Comparison of ENCODE assay signal across 8 mouse cellular contexts in genomic region chr9:103111621-103112470, GRCm38 (mm10). TPM values are rescaled to one million over a fixed set of nuclear protein-coding genes. Genes with fewer than 3 reads are reported as not detected.
DNase-seq lines count a peak whose midpoint lies in the region; ATAC-seq lines count a peak whose summit lies in the region.

Gene Rab6b, plus strand, starts transcription at chr9:103111787.

- H3K4me3 ChIP-seq in heart, embryonic 10.5 days: peak within 1 kb of the TSS; percentile 79
- H3K4me3 ChIP-seq in liver, embryonic 15.5 days (replicated peaks): peak within 1 kb of the TSS; percentile 53
- peak within 1 kb of the TSS; percentile 68 for H3K4me3 ChIP-seq in neural tube, embryonic 14.5 days (ENCODE audit: low read depth, low read length)

- peaks cover 66% of the 10 kb centered on the region for H3K27me3 ChIP-seq in heart, embryonic 10.5 days (ENCODE audit: insufficient read depth, poor library complexity, severe bottlenecking)
- peaks cover 64% of the 10 kb centered on the region for H3K27me3 ChIP-seq in liver, embryonic 15.5 days
- H3K27me3 ChIP-seq in neural tube, embryonic 14.5 days (ENCODE audit: control insufficient read depth, insufficient read depth, low read length): no peaks in the 10 kb centered on the region

- peak; percentile 17; the same call in 1 of the 2 replicates for ATAC-seq in liver, embryonic 15.5 days (ENCODE audit: insufficient read depth)
- peak; percentile 78 for ATAC-seq in neural tube, embryonic 14.5 days (ENCODE audit: low read depth)

- H3K27ac ChIP-seq in heart, embryonic 10.5 days: peak within 1 kb of the TSS; percentile 84
- H3K27ac ChIP-seq in liver, embryonic 15.5 days (replicated peaks): no peak within 1 kb of the TSS
- peak within 1 kb of the TSS; percentile 93 for H3K27ac ChIP-seq in neural tube, embryonic 14.5 days (ENCODE audit: low read depth, low read length)

- H3K4me1 ChIP-seq in heart, embryonic 10.5 days: peaks cover 34% of the 10 kb centered on the region
- H3K4me1 ChIP-seq in liver, embryonic 15.5 days (replicated peaks): peaks cover 18% of the 10 kb centered on the region
- H3K4me1 ChIP-seq in neural tube, embryonic 14.5 days (ENCODE audit: control insufficient read depth, insufficient read depth, low read length): peaks cover 28% of the 10 kb centered on the region

- H3K9ac ChIP-seq in liver, embryonic 15.5 days: no peak within 1 kb of the TSS
- peak within 1 kb of the TSS; percentile 90 for H3K9ac ChIP-seq in neural tube, embryonic 14.5 days (replicated peaks; ENCODE audit: low read depth, low read length)

- H3K36me3 ChIP-seq in heart, embryonic 10.5 days: no peaks in the 10 kb centered on the region
- H3K36me3 ChIP-seq in liver, embryonic 15.5 days (replicated peaks): no peaks in the 10 kb centered on the region
- no peaks in the 10 kb centered on the region for H3K36me3 ChIP-seq in neural tube, embryonic 14.5 days (ENCODE audit: control insufficient read depth, insufficient read depth, low read length)

- peak; percentile 26 for DNase-seq in urinary bladder, postnatal 25 days (ENCODE audit: low spot score)
- no peak for DNase-seq in urinary bladder, postnatal 14 days (ENCODE audit: low spot score)
- DNase-seq in embryo, embryonic 10 days (ENCODE audit: low spot score): peak; percentile 70
- peak; percentile 77 for DNase-seq in heart, embryonic 10.5 days (ENCODE audit: low spot score)
- DNase-seq in kidney, postnatal 25 days: peak; percentile 22 to 59
- DNase-seq in yolk sac, embryonic 10.5 days (ENCODE audit: low spot score): peak; percentile 58

- WGBS in heart, embryonic 10.5 days: under 1% methylated on average over 79 of the region's 81 CpGs
- WGBS in liver, embryonic 15.5 days (ENCODE audit: insufficient replicate concordance): under 1% methylated on average over 77 of the region's 81 CpGs
- under 1% methylated on average over 30 of the region's 81 CpGs for WGBS in neural tube, embryonic 14.5 days

- no peaks in the 10 kb centered on the region for H3K9me3 ChIP-seq in heart, embryonic 10.5 days
- no peaks in the 10 kb centered on the region for H3K9me3 ChIP-seq in liver, embryonic 15.5 days (replicated peaks)
- no peaks in the 10 kb centered on the region for H3K9me3 ChIP-seq in neural tube, embryonic 14.5 days (ENCODE audit: control insufficient read depth, low read length)

- peak within 1 kb of the TSS; percentile 73 for H3K4me2 ChIP-seq in liver, embryonic 15.5 days
- H3K4me2 ChIP-seq in neural tube, embryonic 14.5 days (ENCODE audit: low read depth, low read length): peak within 1 kb of the TSS; percentile 92

RNA-seq across cellular contexts. Expression of gene Rab6b, which starts in this region (rescaled TPM):
- polyA plus RNA-seq in heart, embryonic 10.5 days (2016; fragmentation: Nextera tagmentation; extraction: Ambion mirVana): 2.3 and 2.7 TPM in 2 replicates
- polyA plus RNA-seq in liver, embryonic 15.5 days (2015; fragmentation: Nextera tagmentation; extraction: Ambion mirVana): 0.18 and 0.30 TPM in 2 replicates
- polyA plus RNA-seq in neural tube, embryonic 14.5 days (2014; fragmentation: Nextera tagmentation; extraction: Ambion mirVana): 92.1 and 95.2 TPM in 2 replicates

Comparison
In these comparisons a context has a peak if more than half of its experiments do, and no peak if none do; other contexts are left out.
1. RNA of gene Rab6b (polyA plus RNA-seq): 92.1 to 95.2 TPM in neural tube, embryonic 14.5 days; 2.3 to 2.7 TPM in heart, embryonic 10.5 days and 0.18 to 0.30 TPM in liver, embryonic 15.5 days; every median in the first group is over 10 times any median in the second.
2. Peak in ATAC-seq, H3K4me3 ChIP-seq and H3K4me2 ChIP-seq in liver, embryonic 15.5 days; RNA of the gene not detected or under 1 TPM.
3. Peak in every context shown above with its lines, with median percentiles within 50 percentile points of each other: H3K4me3 ChIP-seq.